Mouse (Mus musculus): ENCODE measurements at regions not wholly inside any gene's neighbourhood (a gene's known extent, or its start where the extent isn't known, plus 50 kb on each side); places are given as distances from the start of the nearest gene placed in this dataset.

GRCm38 (mm10) chr15:41154551-41155151 is 1020.5 kb downstream of the 9330182O14Rik start:
- DNase-seq (ENCODE audit: low read depth, low spot score): no peak

- DNase-seq (ENCODE audit: low read depth, low spot score): no peak
Observed at GRCm38 (mm10) chr15:41155169-41155638, 1021.0 kb downstream of the 9330182O14Rik start.

- no peak for DNase-seq (ENCODE audit: low read depth, low spot score)
Observed at GRCm38 (mm10) chr15:41157802-41158201, 1023.6 kb downstream of the 9330182O14Rik start.

GRCm38 (mm10) chr15:41162268-41162667 is 1028.1 kb downstream of the 9330182O14Rik start:
- DNase-seq (ENCODE audit: low read depth, low spot score): no peak

GRCm38 (mm10) chr15:41162793-41163192 is 1028.6 kb downstream of the 9330182O14Rik start:
- DNase-seq (ENCODE audit: low read depth, low spot score): no peak

- DNase-seq (ENCODE audit: low read depth, low spot score): peak; percentile 8
Observed at GRCm38 (mm10) chr15:41163643-41164358, 1029.6 kb downstream of the 9330182O14Rik start.

GRCm38 (mm10) chr15:41165534-41165933 is 1031.4 kb downstream of the 9330182O14Rik start:
- no peak for DNase-seq (ENCODE audit: low read depth, low spot score)

GRCm38 (mm10) chr15:41190792-41191191 is 1056.6 kb downstream of the 9330182O14Rik start:
- no peak for DNase-seq (ENCODE audit: low read depth, low spot score)

- DNase-seq (ENCODE audit: low read depth, low spot score): no peak
Observed at GRCm38 (mm10) chr15:41193240-41193639, 1059.1 kb downstream of the 9330182O14Rik start.

- DNase-seq (ENCODE audit: low read depth, low spot score): no peak
Observed at GRCm38 (mm10) chr15:41223801-41224200, 1089.6 kb downstream of the 9330182O14Rik start.

GRCm38 (mm10) chr15:41232406-41233060 is 1098.4 kb downstream of the 9330182O14Rik start:
- no peak for DNase-seq (ENCODE audit: low read depth, low spot score)

Data from c-Kit-negative CD71-positive TER-119-positive erythroid progenitor cells, embryonic 14.5 days (primary cell).